Mouse (Mus musculus): Measurements from ENCODE around the gene Galnt17. TPM values are rescaled to one million over a fixed set of nuclear protein-coding genes. Genes with fewer than 3 reads are reported as not detected.

The Galnt17 gene
- polyA plus RNA-seq, 1 experiment: 0.08 TPM

DNA sequence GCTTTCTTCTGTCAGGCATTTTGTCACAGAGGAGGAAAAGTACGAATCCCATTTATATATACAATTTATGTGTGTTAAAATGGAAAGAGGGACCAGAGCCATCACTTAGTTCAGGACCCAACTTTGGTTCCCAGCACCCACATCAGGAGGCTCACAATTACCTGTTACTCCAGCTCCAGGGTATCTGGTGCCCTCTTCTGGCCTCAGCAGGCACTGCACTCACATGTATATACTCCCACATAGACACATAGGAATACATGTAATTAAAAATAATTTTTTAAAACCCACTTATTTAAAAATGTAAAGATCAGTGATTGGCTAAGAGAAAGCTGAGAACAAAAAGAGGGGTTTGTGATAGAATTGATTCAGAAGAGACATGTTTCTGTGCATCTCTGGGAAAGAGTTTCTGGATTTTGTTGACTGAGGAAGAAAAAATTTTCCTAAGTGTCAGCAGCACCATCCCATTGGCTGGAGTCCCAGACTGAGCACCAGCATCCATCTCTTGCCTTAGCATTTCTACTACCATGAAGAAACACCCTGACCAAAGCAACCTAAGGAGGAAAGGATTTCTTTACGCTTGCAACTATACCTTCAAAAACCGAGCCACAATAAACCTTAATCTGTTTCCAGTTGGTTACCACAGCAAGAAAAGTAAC, 381.0 kb downstream of the Galnt17 start:
- TF ChIP-seq CEBPB (IDR thresholded peaks at IDR 0.05; ENCODE audit: insufficient read depth, poor library complexity, severe bottlenecking) (no peak), MYOG (IDR thresholded peaks at IDR 0.05; ENCODE audit: control insufficient read depth in 1 of 3, insufficient read depth in 1 of 3, insufficient read length in 2 of 3, low read depth in 2 of 3) (no peak), SRF (IDR thresholded peaks at IDR 0.05; ENCODE audit: control insufficient read depth, insufficient read length, low read depth) (no peak), POLR2AphosphoS2 (IDR thresholded peaks at IDR 0.05; ENCODE audit: insufficient read length, low read depth) (no peak), POLR2A (IDR thresholded peaks at IDR 0.05; ENCODE audit: insufficient read length, low read depth) (no peak)
- no peak overlapping the region for H3ac ChIP-seq (ENCODE audit: control insufficient read depth, insufficient read length)
- no peaks in the 10 kb centered on the region for H3K27me3 ChIP-seq (ENCODE audit: control insufficient read depth, insufficient read depth, insufficient read length)
- H3K36me3 ChIP-seq (ENCODE audit: control insufficient read depth, insufficient read depth): no peaks in the 10 kb centered on the region
- no peaks in the 10 kb centered on the region for H3K79me2 ChIP-seq (ENCODE audit: control insufficient read depth, insufficient read depth)
- H3K4me3 ChIP-seq: no peak overlapping the region
- no peak overlapping the region for H3K4me2 ChIP-seq (ENCODE audit: low read depth)

- Histone ChIP-seq H3K4me2 (ENCODE audit: low read depth) (no peak overlapping the region), H3K36me3 (ENCODE audit: control insufficient read depth, insufficient read depth) (no peaks in the 10 kb centered on the region), H3K4me3 (no peak overlapping the region), H3K27me3 (ENCODE audit: control insufficient read depth, insufficient read depth, insufficient read length) (no peaks in the 10 kb centered on the region), H3K79me2 (ENCODE audit: control insufficient read depth, insufficient read depth) (no peaks in the 10 kb centered on the region), H3ac (ENCODE audit: control insufficient read depth, insufficient read length) (no peak overlapping the region)
- TF ChIP-seq SRF (IDR thresholded peaks at IDR 0.05; ENCODE audit: control insufficient read depth, insufficient read length, low read depth) (no peak), MYOG (IDR thresholded peaks at IDR 0.05; ENCODE audit: control insufficient read depth in 1 of 3, insufficient read depth in 1 of 3, insufficient read length in 2 of 3, low read depth in 2 of 3) (no peak), POLR2A (IDR thresholded peaks at IDR 0.05; ENCODE audit: insufficient read length, low read depth) (no peak), POLR2AphosphoS2 (IDR thresholded peaks at IDR 0.05; ENCODE audit: insufficient read length, low read depth) (no peak), MYOD1 (IDR thresholded peaks at IDR 0.05; ENCODE audit: control insufficient read depth in 1 of 3, insufficient read length in 2 of 3, low read depth in 2 of 3) (no peak), MAX (IDR thresholded peaks at IDR 0.05; ENCODE audit: low read depth) (no peak), USF1 (IDR thresholded peaks at IDR 0.05; ENCODE audit: low read depth) (no peak), REST (IDR thresholded peaks at IDR 0.05; ENCODE audit: insufficient read depth, insufficient read length) (no peak), TCF3 (IDR thresholded peaks at IDR 0.05; ENCODE audit: insufficient read length, low read depth) (no peak), CEBPB (IDR thresholded peaks at IDR 0.05; ENCODE audit: insufficient read depth, poor library complexity, severe bottlenecking) (no peak), TCF12 (IDR thresholded peaks at IDR 0.05; ENCODE audit: insufficient read depth, poor library complexity, severe bottlenecking) (no peak)
These were observed 382.6 kb downstream of the Galnt17 start for GRCm38 (mm10) chr5:130925681-130926080.

GRCm38 (mm10) chr5:130924245-130924827, 384.0 kb downstream of the Galnt17 start:
- Histone ChIP-seq H3K79me2 (ENCODE audit: control insufficient read depth, insufficient read depth) (no peaks in the 10 kb centered on the region), H3ac (ENCODE audit: control insufficient read depth, insufficient read length) (no peak overlapping the region), H3K27me3 (ENCODE audit: control insufficient read depth, insufficient read depth, insufficient read length) (no peaks in the 10 kb centered on the region), H3K4me3 (no peak overlapping the region), H3K4me2 (ENCODE audit: low read depth) (no peak overlapping the region), H3K36me3 (ENCODE audit: control insufficient read depth, insufficient read depth) (no peaks in the 10 kb centered on the region)
- TF ChIP-seq TCF3 (IDR thresholded peaks at IDR 0.05; ENCODE audit: insufficient read length, low read depth) (no peak), MYOD1 (IDR thresholded peaks at IDR 0.05; ENCODE audit: control insufficient read depth in 1 of 3, insufficient read length in 2 of 3, low read depth in 2 of 3) (no peak), POLR2A (IDR thresholded peaks at IDR 0.05; ENCODE audit: insufficient read length, low read depth) (no peak), REST (IDR thresholded peaks at IDR 0.05; ENCODE audit: insufficient read depth, insufficient read length) (no peak), TCF12 (IDR thresholded peaks at IDR 0.05; ENCODE audit: insufficient read depth, poor library complexity, severe bottlenecking) (no peak), MYOG (IDR thresholded peaks at IDR 0.05; ENCODE audit: control insufficient read depth in 1 of 3, insufficient read depth in 1 of 3, insufficient read length in 2 of 3, low read depth in 2 of 3) (no peak), USF1 (IDR thresholded peaks at IDR 0.05; ENCODE audit: low read depth) (no peak), SRF (IDR thresholded peaks at IDR 0.05; ENCODE audit: control insufficient read depth, insufficient read length, low read depth) (no peak), MAX (IDR thresholded peaks at IDR 0.05; ENCODE audit: low read depth) (no peak), E2F4 (IDR thresholded peaks at IDR 0.05; ENCODE audit: insufficient read depth) (no peak), CEBPB (IDR thresholded peaks at IDR 0.05; ENCODE audit: insufficient read depth, poor library complexity, severe bottlenecking) (no peak), POLR2AphosphoS2 (IDR thresholded peaks at IDR 0.05; ENCODE audit: insufficient read length, low read depth) (no peak)

GRCm38 (mm10) chr5:130919969-130920368, 388.3 kb downstream of the Galnt17 start:
- TF ChIP-seq MYOG (IDR thresholded peaks at IDR 0.05; ENCODE audit: control insufficient read depth in 1 of 3, insufficient read depth in 1 of 3, insufficient read length in 2 of 3, low read depth in 2 of 3) (no peak), CEBPB (IDR thresholded peaks at IDR 0.05; ENCODE audit: insufficient read depth, poor library complexity, severe bottlenecking) (no peak), POLR2AphosphoS2 (IDR thresholded peaks at IDR 0.05; ENCODE audit: insufficient read length, low read depth) (no peak), REST (IDR thresholded peaks at IDR 0.05; ENCODE audit: insufficient read depth, insufficient read length) (no peak), MAX (IDR thresholded peaks at IDR 0.05; ENCODE audit: low read depth) (no peak), E2F4 (IDR thresholded peaks at IDR 0.05; ENCODE audit: insufficient read depth) (no peak), TCF3 (IDR thresholded peaks at IDR 0.05; ENCODE audit: insufficient read length, low read depth) (no peak), SRF (IDR thresholded peaks at IDR 0.05; ENCODE audit: control insufficient read depth, insufficient read length, low read depth) (no peak)
- H3K36me3 ChIP-seq (ENCODE audit: control insufficient read depth, insufficient read depth): no peaks in the 10 kb centered on the region
- H3ac ChIP-seq (ENCODE audit: control insufficient read depth, insufficient read length): no peak overlapping the region
- H3K79me2 ChIP-seq (ENCODE audit: control insufficient read depth, insufficient read depth): no peaks in the 10 kb centered on the region
- no peak overlapping the region for H3K4me3 ChIP-seq
- no peak overlapping the region for H3K4me2 ChIP-seq (ENCODE audit: low read depth)
- H3K27me3 ChIP-seq (ENCODE audit: control insufficient read depth, insufficient read depth, insufficient read length): no peaks in the 10 kb centered on the region

Data from myocyte (in vitro differentiated cells).